Mouse (Mus musculus): Measurements from ENCODE around the gene A3galt2. TPM values are rescaled to one million over a fixed set of nuclear protein-coding genes. Genes with fewer than 3 reads are reported as not detected.

A3galt2 gene
- polyA plus RNA-seq, 1 experiment from 2014 or later = 0.27 TPM

- WGBS = 41% methylated on average over 5 of the region's 5 CpGs
- H3K9ac ChIP-seq (replicated peaks; ENCODE audit: low read depth, low read length) = no peak overlapping the region
- H3K27ac ChIP-seq (ENCODE audit: low read length) = no peak overlapping the region
- no peak overlapping the region for H3K4me3 ChIP-seq (ENCODE audit: low read depth, low read length)
- peaks cover 21% of the 10 kb centered on the region for H3K4me1 ChIP-seq (ENCODE audit: control insufficient read depth, insufficient read depth, low read length)
- H3K27me3 ChIP-seq (ENCODE audit: control insufficient read depth, insufficient read depth, low read length) = no peaks in the 10 kb centered on the region
- ATAC-seq (ENCODE audit: insufficient number of reproducible peaks, insufficient read depth, low FRiP score, low read depth) = no peak
- H3K9me3 ChIP-seq (ENCODE audit: control insufficient read depth, low read depth, low read length) = no peaks in the 10 kb centered on the region
- no peak overlapping the region for H3K4me2 ChIP-seq (replicated peaks; ENCODE audit: low read depth, low read length)
- H3K36me3 ChIP-seq (ENCODE audit: control insufficient read depth, insufficient read depth, low read length) = peaks cover 32% of the 10 kb centered on the region
These were observed 13.3 kb upstream of the A3galt2 start for GRCm38 (mm10) chr4:128741906-128742305.

- H3K27ac ChIP-seq (ENCODE audit: low read length) = no peak overlapping the region
- no peaks in the 10 kb centered on the region for H3K27me3 ChIP-seq (ENCODE audit: control insufficient read depth, insufficient read depth, low read length)
- no peak overlapping the region for H3K4me2 ChIP-seq (replicated peaks; ENCODE audit: low read depth, low read length)
- 61% methylated on average over 10 of the region's 10 CpGs for WGBS
- H3K4me1 ChIP-seq (ENCODE audit: control insufficient read depth, insufficient read depth, low read length) = peaks cover 16% of the 10 kb centered on the region
- no peak overlapping the region for H3K4me3 ChIP-seq (ENCODE audit: low read depth, low read length)
- H3K9me3 ChIP-seq (ENCODE audit: control insufficient read depth, low read depth, low read length) = no peaks in the 10 kb centered on the region
- H3K36me3 ChIP-seq (ENCODE audit: control insufficient read depth, insufficient read depth, low read length) = peaks cover 37% of the 10 kb centered on the region
- H3K9ac ChIP-seq (replicated peaks; ENCODE audit: low read depth, low read length) = no peak overlapping the region; the same call in 1 of the 2 replicates
- ATAC-seq (ENCODE audit: insufficient number of reproducible peaks, insufficient read depth, low FRiP score, low read depth) = no peak
These were observed 12.7 kb upstream of the A3galt2 start for GRCm38 (mm10) chr4:128742379-128742970.

GRCm38 (mm10) chr4:128743031-128743626 lies 12.0 kb upstream of the A3galt2 start:
- peaks cover 44% of the 10 kb centered on the region for H3K36me3 ChIP-seq (ENCODE audit: control insufficient read depth, insufficient read depth, low read length)

GRCm38 (mm10) chr4:128745160-128745559 lies 10.0 kb upstream of the A3galt2 start:
- H3K27me3 ChIP-seq (ENCODE audit: control insufficient read depth, insufficient read depth, low read length) = no peaks in the 10 kb centered on the region
- no peak overlapping the region for H3K27ac ChIP-seq (ENCODE audit: low read length)
- no peak overlapping the region for H3K9ac ChIP-seq (replicated peaks; ENCODE audit: low read depth, low read length)
- no peak overlapping the region for H3K4me2 ChIP-seq (replicated peaks; ENCODE audit: low read depth, low read length)
- H3K4me3 ChIP-seq (ENCODE audit: low read depth, low read length) = no peak overlapping the region
- no peak for ATAC-seq (ENCODE audit: insufficient number of reproducible peaks, insufficient read depth, low FRiP score, low read depth)
- H3K36me3 ChIP-seq (ENCODE audit: control insufficient read depth, insufficient read depth, low read length) = peaks cover 64% of the 10 kb centered on the region
- 89% methylated on average over 8 of the region's 8 CpGs for WGBS
- H3K9me3 ChIP-seq (ENCODE audit: control insufficient read depth, low read depth, low read length) = no peaks in the 10 kb centered on the region
- H3K4me1 ChIP-seq (ENCODE audit: control insufficient read depth, insufficient read depth, low read length) = peaks cover 10% of the 10 kb centered on the region

More at GRCm38 (mm10) chr4:128743031-128743626, 12.0 kb upstream of the A3galt2 start:
- WGBS = 76% methylated on average over 12 of the region's 12 CpGs
- no peaks in the 10 kb centered on the region for H3K27me3 ChIP-seq (ENCODE audit: control insufficient read depth, insufficient read depth, low read length)
- H3K9me3 ChIP-seq (ENCODE audit: control insufficient read depth, low read depth, low read length) = no peaks in the 10 kb centered on the region
- no peak overlapping the region for H3K4me3 ChIP-seq (ENCODE audit: low read depth, low read length)
- ATAC-seq (ENCODE audit: insufficient number of reproducible peaks, insufficient read depth, low FRiP score, low read depth) = no peak
- H3K4me1 ChIP-seq (ENCODE audit: control insufficient read depth, insufficient read depth, low read length) = peaks cover 11% of the 10 kb centered on the region
- no peak overlapping the region for H3K9ac ChIP-seq (replicated peaks; ENCODE audit: low read depth, low read length)
- no peak overlapping the region for H3K4me2 ChIP-seq (replicated peaks; ENCODE audit: low read depth, low read length)
- H3K27ac ChIP-seq (ENCODE audit: low read length) = no peak overlapping the region

GRCm38 (mm10) chr4:128747614-128748270 lies 7.4 kb upstream of the A3galt2 start:
- no peaks in the 10 kb centered on the region for H3K27me3 ChIP-seq (ENCODE audit: control insufficient read depth, insufficient read depth, low read length)
- no peaks in the 10 kb centered on the region for H3K9me3 ChIP-seq (ENCODE audit: control insufficient read depth, low read depth, low read length)
- ATAC-seq (ENCODE audit: insufficient number of reproducible peaks, insufficient read depth, low FRiP score, low read depth) = no peak
- no peaks in the 10 kb centered on the region for H3K4me1 ChIP-seq (ENCODE audit: control insufficient read depth, insufficient read depth, low read length)
- no peak overlapping the region for H3K9ac ChIP-seq (replicated peaks; ENCODE audit: low read depth, low read length)
- H3K4me3 ChIP-seq (ENCODE audit: low read depth, low read length) = no peak overlapping the region
- H3K27ac ChIP-seq (ENCODE audit: low read length) = no peak overlapping the region
- WGBS = 82% methylated on average over 22 of the region's 22 CpGs
- peaks cover 88% of the 10 kb centered on the region for H3K36me3 ChIP-seq (ENCODE audit: control insufficient read depth, insufficient read depth, low read length)
- no peak overlapping the region for H3K4me2 ChIP-seq (replicated peaks; ENCODE audit: low read depth, low read length)

- H3K36me3 ChIP-seq (ENCODE audit: control insufficient read depth, insufficient read depth, low read length) = peaks cover 88% of the 10 kb centered on the region
- no peaks in the 10 kb centered on the region for H3K4me1 ChIP-seq (ENCODE audit: control insufficient read depth, insufficient read depth, low read length)
- 90% methylated on average over 7 of the region's 7 CpGs for WGBS
- H3K27ac ChIP-seq (ENCODE audit: low read length) = no peak overlapping the region
- no peak overlapping the region for H3K9ac ChIP-seq (replicated peaks; ENCODE audit: low read depth, low read length)
- H3K4me2 ChIP-seq (replicated peaks; ENCODE audit: low read depth, low read length) = no peak overlapping the region
- H3K9me3 ChIP-seq (ENCODE audit: control insufficient read depth, low read depth, low read length) = no peaks in the 10 kb centered on the region
- no peak for ATAC-seq (ENCODE audit: insufficient number of reproducible peaks, insufficient read depth, low FRiP score, low read depth)
- H3K4me3 ChIP-seq (ENCODE audit: low read depth, low read length) = no peak overlapping the region
- H3K27me3 ChIP-seq (ENCODE audit: control insufficient read depth, insufficient read depth, low read length) = no peaks in the 10 kb centered on the region
These were observed 6.9 kb upstream of the A3galt2 start for GRCm38 (mm10) chr4:128748309-128748708.

GRCm38 (mm10) chr4:128751006-128751405 lies 4.2 kb upstream of the A3galt2 start:
- no peaks in the 10 kb centered on the region for H3K27me3 ChIP-seq (ENCODE audit: control insufficient read depth, insufficient read depth, low read length)
- H3K9me3 ChIP-seq (ENCODE audit: control insufficient read depth, low read depth, low read length) = no peaks in the 10 kb centered on the region
- H3K4me2 ChIP-seq (replicated peaks; ENCODE audit: low read depth, low read length) = no peak overlapping the region
- peaks cover 65% of the 10 kb centered on the region for H3K36me3 ChIP-seq (ENCODE audit: control insufficient read depth, insufficient read depth, low read length)
- H3K9ac ChIP-seq (replicated peaks; ENCODE audit: low read depth, low read length) = no peak overlapping the region
- no peak overlapping the region for H3K4me3 ChIP-seq (ENCODE audit: low read depth, low read length)
- WGBS = 59% methylated on average over 5 of the region's 5 CpGs
- no peak for ATAC-seq (ENCODE audit: insufficient number of reproducible peaks, insufficient read depth, low FRiP score, low read depth)
- no peak overlapping the region for H3K27ac ChIP-seq (ENCODE audit: low read length)
- H3K4me1 ChIP-seq (ENCODE audit: control insufficient read depth, insufficient read depth, low read length) = no peaks in the 10 kb centered on the region

- 86% methylated on average over 13 of the region's 13 CpGs for WGBS
- no peak for ATAC-seq (ENCODE audit: insufficient number of reproducible peaks, insufficient read depth, low FRiP score, low read depth)
- Histone ChIP-seq H3K9ac (replicated peaks; ENCODE audit: low read depth, low read length) (no peak overlapping the region), H3K27me3 (ENCODE audit: control insufficient read depth, insufficient read depth, low read length) (no peaks in the 10 kb centered on the region), H3K36me3 (ENCODE audit: control insufficient read depth, insufficient read depth, low read length) (peaks cover 54% of the 10 kb centered on the region), H3K4me2 (replicated peaks; ENCODE audit: low read depth, low read length) (no peak overlapping the region), H3K4me1 (ENCODE audit: control insufficient read depth, insufficient read depth, low read length) (no peaks in the 10 kb centered on the region), H3K9me3 (ENCODE audit: control insufficient read depth, low read depth, low read length) (no peaks in the 10 kb centered on the region), H3K4me3 (ENCODE audit: low read depth, low read length) (no peak overlapping the region), H3K27ac (ENCODE audit: low read length) (no peak overlapping the region)
These were observed 3.0 kb upstream of the A3galt2 start for GRCm38 (mm10) chr4:128752031-128752757.
